Mouse (Mus musculus): ENCODE measurements at regions not wholly inside any gene's neighbourhood (a gene's known extent, or its start where the extent isn't known, plus 50 kb on each side); places are given as distances from the start of the nearest gene placed in this dataset.
"Not testable (repeated sequence)": the region's sequence is repeated elsewhere in the genome, so short reads cannot be mapped to it uniquely, and the experiment has no call there.

DNA sequence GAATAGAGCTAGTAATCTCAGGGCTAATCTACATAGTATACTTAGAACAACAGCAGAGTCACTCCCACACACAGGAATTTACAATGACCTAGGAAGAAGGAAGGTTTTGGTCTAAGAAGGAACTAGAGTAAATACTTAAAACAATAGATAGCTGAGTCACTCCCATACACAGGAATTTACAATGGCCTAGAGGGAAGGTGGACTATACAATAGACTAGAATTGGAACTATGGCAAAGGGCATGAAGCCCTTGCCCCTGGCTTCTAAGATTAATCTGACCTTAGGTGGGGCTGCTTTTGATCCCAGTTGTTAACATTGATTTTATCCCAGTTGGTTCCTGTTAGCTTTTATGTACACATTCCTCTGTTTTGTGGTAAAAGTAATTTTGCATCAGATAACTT is 427.8 kb upstream of the Clint1 start:
- in situ Hi-C loops (cut with MboI, MseI) = not testable (repeated sequence)

DNA sequence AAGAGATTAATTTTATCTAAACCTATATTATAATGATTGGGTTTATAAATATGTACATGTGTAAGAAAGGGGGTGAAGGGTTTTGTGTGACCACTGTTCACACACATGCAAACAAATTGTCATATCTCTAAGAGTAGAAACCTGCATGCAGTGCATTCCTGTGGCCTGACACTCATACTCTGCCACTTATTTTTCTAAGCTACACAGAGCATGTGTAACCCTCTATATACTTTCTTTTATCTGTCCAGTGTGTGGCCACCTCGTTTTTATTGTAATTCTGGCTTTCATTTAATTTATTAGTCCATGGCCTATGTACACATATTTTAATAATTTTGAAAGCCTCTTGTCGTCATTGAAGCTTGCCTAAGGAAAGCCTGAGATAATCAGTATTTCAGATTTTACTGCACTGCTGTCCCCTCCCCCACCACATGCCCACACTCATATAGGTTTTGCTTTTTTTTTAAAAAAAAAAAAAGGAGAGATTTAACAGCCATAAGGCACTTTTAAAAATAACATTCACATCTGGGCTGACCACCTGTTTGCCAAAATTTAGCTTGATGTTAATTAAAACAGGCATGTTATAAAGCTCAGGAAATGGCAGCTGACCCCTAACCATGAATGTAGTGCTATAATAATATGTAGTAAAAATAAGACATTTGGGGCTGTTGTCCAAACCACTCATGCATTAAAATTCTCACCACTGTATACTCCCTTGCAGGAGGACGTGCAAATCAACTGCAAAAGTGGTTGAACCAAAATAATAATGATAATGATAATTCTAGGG is 410.7 kb upstream of the Clint1 start:
- in situ Hi-C loops (cut with MboI, MseI) = no loop called here

DNA sequence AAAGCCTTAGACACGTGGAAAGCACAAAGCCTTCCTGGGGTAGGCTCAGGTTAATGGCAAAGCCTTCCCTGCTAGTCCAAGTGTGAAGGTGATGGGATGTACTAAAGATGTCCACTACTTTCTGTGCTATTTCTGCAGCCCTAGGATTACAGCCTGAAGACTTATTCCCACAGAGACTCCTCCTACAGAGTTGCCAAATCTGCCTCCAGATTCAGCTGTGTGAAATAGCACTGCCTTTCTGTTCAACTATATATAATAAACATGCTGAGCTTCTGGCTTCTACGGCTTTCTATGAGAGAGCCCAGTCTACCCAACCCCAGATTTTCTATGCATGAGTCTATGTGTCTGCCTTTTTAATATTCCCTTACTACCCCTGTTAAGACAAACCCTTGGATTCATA is 405.3 kb upstream of the Clint1 start:
- in situ Hi-C loops (cut with MboI, MseI) = no loop called here

DNA sequence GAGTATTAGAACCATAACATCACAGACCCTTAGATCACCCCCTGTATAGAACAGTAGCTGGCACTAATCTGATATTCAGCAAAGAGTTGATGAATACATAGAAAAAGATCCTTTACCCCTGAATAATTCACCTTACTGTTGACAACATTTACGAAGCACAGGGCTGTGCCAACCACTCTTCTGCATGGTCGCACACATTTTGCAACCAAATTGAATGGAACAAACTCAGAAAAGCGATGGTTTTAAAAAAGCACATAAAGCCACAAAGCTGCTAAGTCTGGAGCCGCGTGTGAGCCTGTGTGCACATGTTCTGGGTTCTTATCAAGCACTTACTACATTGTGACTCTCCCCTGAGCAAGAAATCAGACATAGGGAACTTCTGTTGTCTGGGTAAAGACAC is 397.6 kb upstream of the Clint1 start:
- in situ Hi-C loops (cut with MboI, MseI) = no loop called here

DNA sequence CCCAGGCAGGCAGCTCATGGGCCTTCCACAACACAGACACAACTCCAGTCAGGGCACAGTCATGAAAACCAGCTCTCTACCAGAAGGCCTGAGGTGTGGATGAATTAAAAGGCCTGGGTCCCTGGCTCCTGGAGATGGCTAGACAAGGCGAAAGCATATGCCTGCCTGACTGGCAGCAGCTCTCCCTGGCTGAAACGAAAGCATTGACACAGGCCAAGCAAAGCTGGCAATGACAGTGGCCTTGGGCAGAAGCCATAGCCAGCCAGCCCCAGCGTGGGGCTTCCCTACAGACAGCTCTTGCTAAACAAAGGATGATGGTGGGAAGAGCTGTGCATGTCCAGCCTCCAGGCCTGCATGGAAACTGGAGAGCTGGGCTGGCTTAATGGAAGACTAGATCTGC is 396.9 kb upstream of the Clint1 start:
- in situ Hi-C loops (cut with MboI, MseI) = no loop called here

DNA sequence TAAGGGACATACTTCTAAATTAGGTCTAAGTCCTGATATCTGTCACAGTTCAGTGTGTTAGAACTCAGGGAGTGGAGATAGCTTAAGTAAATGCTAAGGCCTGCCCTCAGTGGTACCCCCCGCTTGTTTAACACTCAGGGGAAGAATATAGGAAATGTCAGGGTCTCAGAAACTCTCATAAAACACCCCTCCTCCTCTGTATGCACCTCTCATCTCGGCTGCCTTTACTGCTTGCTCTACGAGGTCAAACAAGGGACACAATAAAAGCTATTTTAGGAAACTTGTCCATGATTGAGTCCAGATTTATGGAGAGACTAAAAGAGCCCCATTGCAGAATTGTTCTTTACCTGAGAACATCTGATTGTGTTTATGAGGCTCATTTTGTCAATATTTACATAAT is 395.1 kb upstream of the Clint1 start:
- in situ Hi-C loops (cut with MboI, MseI) = no loop called here

DNA sequence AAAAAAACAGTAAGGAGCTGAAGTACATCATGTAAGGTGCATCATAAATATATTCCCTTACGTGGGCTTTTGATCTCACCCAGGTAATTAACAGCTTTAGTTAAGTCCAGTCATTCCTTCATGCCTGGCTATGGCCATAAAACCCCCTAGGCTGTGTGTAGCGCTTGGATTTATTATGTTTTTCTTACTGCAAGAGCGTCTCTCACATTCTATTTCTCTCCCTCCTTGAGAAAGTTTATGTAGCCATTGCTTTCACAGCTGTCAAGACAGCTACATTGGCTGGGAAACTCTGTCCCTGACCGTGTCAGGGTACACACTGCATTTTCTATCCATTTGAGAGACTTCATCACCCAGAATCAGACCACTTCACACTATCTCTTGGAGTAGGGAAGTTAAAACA is 394.3 kb upstream of the Clint1 start:
- in situ Hi-C loops (cut with MboI, MseI) = no loop called here

DNA sequence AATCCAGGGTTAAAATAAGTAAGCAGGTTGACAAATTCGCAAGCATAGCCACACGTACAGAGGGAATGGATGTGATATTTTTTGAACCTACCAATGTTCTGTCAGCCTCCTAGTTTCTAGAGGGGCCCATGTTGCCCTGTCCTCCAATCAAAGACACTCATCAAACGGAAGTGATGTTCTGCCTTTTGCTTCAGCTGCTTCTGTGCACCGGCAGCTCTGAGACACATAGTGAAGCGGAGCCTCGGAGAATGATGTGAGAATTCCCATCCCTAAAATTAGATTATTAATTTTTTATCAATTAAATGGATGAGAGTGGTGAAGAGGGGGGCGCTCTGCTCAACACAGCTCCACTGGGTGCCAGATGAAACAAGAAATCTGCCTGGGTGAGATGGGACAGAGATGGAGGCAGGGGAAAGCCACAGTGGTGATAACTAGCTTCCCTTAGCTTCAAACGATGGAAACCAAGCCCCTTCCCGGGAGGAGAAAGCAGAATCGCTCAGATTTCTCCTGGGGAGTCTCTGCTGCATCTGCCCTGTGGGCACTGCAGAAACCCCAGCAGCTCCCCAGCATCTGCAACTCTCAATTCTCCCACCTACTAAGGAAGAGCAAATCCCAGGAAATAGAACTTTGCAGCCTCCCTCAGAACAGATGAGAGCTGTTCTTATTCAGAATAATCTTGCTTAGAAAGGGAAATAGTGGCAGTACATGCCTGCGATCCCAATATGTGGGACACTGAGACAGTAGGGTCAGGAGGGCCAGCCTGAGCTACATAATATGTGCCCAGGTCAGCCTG is 391.7 kb upstream of the Clint1 start:
- in situ Hi-C loops (cut with MboI, MseI) = no loop called here

DNA sequence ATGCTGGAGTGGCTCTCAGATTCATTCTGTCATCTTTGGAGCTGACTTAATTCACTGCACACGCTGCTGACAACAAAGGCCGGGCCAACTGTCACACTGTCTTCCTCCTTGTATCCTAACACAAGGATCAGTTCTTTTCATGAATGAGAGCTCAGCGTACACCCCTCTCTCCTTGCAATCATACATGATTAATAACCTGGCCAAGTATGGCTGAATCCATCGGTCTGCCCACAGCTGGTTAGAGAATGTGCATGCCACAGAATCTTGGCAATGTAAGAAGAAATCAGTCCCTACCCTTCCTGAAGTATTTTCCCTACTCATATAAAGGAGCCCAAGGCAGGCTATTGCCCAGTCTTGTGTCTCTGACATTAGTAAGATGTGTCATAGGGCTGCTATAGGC is 387.4 kb upstream of the Clint1 start:
- in situ Hi-C loops (cut with MboI, MseI) = no loop called here

DNA sequence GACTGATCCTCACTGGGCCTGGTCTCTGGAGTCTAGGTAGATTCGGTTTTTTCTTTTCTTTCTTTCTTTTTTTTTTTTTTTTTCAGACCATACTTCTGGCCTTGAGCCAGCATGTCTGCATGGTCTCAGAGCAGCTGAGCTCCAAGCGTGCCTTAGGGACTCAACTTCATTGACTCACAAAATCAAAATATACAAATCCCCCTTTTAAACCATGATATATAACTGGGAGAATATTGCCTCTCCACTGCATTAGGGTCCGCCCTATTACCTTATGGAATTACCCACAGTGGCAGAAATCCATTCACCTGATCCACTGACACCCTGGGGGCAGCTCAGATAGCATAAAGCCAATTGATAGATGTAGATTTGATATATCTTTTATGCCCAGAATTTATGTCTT is 385.5 kb upstream of the Clint1 start:
- in situ Hi-C loops (cut with MboI, MseI) = no loop called here

DNA sequence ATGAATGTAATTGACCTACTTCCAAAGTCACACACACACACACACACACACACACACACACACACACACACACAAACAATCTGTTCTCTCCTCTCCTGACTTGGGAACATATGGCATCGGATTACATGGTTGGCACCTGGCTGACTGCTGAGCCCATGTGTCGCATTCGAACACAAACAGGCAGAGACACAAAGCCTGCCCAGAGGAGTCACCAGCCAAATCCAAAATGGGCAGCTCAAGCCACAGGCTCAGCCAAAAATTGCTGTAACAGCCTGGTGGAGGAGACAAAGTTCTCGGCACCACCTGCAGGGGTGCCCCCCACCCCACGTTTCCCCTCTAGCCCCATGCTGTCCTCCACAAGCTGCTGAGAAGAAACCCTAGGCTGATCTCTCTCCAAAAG is 379.7 kb upstream of the Clint1 start:
- in situ Hi-C loops (cut with MboI, MseI) = no loop called here

DNA sequence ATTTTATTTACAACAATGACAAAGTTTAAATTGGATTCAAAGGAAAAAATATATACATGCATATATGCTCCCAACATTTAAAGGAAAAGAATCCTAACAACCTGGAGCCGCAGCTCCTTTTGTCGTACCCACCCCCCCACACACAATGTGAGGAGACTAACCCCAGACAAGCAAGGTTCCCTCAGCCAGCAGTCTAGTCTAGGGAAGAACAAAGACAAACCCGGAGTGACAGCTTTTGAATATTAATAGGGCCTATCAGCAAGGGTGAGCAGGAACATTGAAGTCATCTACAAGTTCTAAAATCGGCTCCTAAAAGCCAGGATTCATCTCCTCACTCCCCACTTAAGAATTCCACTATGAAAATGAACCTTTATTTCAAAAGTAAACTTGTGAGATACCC is 374.9 kb upstream of the Clint1 start:
- in situ Hi-C loops (cut with MboI, MseI) = no loop called here

DNA sequence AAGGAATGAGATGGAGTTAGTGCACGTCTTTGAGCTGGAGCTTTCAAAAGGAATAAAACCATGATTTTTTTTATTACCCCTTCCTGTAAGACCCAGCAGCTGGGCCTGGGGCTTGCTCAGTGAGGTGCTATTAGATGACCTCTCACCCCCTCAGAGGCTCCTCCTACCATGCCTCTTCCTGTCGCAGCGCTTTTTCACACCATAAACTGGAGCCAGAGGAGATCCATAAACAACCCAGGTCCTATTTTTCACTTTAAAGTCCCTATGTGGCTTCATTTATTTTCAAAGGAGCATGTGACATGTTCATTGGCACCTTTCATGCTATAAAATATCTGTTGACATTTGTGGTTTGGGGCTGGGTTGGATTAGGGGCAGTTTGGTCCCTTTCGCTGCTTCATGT is 365.9 kb upstream of the Clint1 start:
- in situ Hi-C loops (cut with MboI, MseI) = no loop called here

DNA sequence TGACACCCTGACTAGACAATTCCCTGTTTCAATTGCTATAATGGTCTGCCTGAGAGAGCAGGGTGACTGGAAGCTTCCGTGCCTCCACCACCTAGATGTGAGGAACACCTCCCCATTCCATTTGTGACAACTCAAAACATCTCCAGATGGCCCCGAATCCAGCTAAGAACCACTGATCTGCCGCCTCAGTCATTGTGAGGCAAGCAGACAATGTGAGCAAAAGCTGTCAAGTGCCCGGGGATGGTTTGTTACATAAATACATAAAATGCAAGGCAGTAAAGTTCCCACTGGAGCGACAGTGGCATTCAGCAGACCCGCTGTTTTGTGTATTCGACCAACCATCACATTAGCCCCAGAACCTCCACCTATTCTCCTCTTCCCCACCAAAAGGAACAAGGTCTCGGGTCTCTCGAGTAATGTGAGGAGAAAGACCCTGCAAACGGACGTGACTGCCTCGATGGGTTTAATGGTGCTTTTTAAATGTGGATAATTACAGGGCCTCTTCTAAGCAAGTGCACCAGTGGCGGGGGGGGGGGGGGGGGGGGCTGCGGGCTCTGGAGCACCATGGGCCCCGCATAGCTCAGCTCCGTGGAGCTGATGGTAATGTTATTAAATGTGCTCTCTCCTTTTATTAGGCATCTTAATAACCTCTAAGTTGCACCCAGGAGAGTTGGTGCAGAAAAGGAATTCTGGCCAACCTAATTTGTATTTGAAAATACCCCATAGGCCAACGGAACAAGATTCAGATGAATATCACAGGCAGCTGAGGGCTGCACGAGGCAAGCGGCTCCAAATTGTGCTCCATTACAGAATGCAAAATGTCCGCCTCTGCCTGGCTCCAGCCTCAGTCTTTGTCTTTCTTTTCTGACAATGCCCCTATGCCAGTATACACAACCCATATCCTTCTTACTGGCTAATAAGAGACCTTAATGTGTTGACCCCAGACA is 360.6 kb upstream of the Clint1 start:
- in situ Hi-C loops (cut with MboI, MseI) = no loop called here

DNA sequence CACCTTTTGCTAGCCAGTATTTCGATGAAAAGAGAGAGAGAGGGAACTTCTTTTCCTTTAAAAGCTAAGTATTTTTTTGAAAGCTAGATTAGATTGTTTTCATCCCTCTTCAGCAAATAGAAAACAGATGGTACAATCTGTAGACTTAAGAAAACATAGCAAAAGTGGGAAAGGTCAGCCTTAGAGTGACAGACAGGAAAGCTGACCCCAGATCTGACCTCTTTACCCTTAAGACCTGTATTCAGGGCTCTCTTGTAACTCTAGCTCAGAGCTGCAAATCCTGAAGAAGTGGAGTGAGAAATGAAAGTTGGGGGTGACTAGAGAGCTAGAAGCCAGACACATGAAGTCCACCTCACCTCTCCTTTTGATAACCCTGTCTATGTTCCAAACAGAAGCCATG is 356.6 kb upstream of the Clint1 start:
- in situ Hi-C loops (cut with MboI, MseI) = no loop called here

DNA sequence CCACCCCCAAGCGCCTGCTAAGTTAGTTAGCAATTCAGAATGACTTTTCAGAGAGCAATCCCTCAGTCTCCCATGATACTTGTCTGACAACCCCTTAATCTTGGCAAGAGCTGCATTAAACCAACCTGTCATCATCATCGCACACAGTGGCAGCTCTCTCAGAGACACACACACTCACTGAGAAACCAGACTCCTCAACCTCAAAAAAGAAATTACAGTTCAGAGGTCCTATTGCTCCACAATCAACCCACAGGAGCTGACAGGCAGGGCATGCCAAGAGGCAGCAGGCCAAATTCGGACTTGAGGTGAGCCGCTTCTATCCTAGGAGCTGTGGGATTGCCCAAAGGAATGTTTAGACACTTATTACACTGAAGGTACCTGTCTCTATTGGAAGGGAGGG is 343.3 kb upstream of the Clint1 start:
- in situ Hi-C loops (cut with MboI, MseI) = no loop called here

DNA sequence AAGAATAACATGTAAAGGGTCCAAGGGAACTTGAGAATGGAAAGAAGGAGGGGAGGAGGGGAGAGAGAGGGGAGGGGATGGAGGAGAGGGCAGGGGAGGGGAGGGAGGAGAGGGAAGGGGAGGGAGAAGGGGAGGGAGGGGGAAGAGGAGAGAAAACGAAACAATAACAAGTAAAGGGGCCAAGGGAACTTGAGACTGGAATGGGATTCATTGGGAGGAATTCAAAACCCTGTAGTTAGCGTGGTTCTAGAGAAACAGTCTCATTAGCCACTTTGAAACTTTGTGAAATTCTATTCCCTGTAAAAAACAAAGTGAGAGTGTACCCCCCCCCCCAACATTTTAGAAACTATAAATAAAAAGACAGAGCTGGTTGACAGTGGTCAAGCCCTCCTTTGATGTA is 342.6 kb upstream of the Clint1 start:
- in situ Hi-C loops (cut with MboI, MseI) = no loop called here

DNA sequence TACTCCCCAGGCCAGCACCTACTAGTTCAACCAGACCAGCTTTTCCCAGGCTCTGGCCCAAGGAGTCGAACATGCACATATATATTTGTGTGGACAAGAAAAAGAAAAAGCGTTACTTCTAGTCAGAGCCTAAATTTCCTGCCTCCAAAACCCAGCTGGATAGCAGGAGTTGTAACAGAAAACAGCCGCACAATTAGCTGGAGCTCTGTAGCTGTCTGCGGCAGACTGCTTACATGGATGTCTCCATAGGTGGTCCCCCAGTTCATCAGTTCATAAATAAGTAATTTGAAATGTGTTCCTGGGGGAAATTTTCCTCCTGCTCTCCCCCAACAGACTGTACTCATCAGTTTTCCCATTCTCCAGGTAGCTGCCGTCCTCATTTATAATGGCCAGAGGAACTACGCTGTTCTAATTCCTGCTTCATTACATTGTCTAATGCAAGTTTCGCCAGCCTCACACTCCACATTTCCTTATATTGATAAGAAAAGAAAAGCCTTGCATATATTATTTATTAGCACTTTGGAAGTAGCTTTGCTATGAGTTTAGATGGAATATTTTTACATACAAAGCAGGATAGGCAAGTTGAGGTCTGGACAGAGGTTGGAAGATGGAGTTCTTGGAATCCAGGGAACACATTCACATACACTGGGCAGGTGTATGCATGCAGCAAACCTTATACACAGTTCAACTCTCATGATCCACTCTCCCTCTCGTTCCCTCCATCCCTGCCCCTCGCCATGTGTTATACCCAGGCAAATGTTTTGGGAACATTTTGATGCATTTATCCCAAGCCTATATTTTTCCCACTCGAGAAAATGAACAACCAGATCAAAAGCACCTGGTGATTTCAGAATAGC is 337.2 kb upstream of the Clint1 start:
- in situ Hi-C loops (cut with MboI, MseI) = no loop called here

DNA sequence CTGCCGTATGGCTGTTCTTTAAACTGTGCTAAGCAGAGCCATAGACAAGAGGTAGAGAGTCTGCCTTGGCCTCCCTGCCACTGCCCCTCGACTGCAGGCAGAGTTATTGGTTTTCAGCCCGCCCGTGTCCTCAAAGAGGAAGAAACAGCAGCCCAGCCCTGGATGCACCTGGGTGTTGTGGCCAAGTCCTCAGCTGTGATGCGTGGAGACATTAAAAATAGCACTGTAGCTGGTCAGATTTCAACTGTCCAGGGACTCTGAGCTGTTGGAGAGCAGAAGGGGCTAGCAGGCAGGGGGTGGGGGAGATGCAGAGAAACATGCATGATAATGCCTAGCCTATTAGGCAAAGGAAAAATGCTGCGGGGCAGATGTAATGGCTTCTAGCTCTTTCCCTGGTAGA is 327.1 kb upstream of the Clint1 start:
- in situ Hi-C loops (cut with MboI, MseI) = no loop called here

DNA sequence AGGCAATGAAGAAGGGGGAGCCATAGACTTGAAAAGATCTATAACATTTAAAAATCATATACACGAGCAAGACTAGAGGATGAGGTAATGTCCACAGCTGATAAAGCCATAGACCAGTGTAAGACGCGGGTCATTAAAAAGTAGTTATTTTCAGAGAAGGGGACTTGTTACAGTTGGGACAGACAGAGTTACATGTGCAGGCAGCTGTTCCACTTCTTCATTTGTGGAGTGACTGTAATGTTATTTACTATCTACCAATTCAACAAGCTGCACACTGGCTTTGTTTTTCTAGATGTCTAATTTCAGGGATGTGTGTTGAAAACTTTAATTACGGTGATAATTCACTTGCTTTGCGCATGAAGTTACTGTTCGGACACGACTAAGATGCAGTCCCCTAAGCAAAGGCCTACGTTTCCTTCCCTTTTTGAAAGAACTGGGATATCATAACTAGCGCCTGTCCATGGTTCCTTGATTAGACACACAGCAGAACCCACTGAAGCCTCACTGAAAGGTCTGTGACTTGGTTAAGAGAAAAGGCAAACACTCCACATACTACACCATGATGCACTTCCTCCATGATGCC is 320.7 kb upstream of the Clint1 start:
- in situ Hi-C loops (cut with MboI, MseI) = no loop called here

Data from T-helper 2 cell (primary cell).